Mouse (Mus musculus): ENCODE results near the gene Bbs10. TPM values are rescaled to one million over a fixed set of nuclear protein-coding genes. Genes with fewer than 3 reads are reported as not detected.

Bbs10 gene
- polyA plus RNA-seq, 2 experiments, result 0.98 to 1.4 TPM

GRCm38 (mm10) chr10:111318805-111319500, 20.5 kb downstream of the Bbs10 start:
- Histone ChIP-seq H3K36me3 (replicated peaks; ENCODE audit: control insufficient read depth, insufficient read depth, low read depth) (no peaks in the 10 kb centered on the region), H3K4me3 (ENCODE audit: insufficient read depth in 1 of 2, low read depth in 2 of 2, low read length in 2 of 2) (no peak overlapping the region), H3K27ac (no peak overlapping the region), H3K4me1 (replicated peaks; ENCODE audit: control insufficient read depth in 2 of 2, insufficient read depth in 2 of 2, low read length in 1 of 2) (no peaks in the 10 kb centered on the region), H3K9ac (replicated peaks) (no peak overlapping the region), H3K4me2 (ENCODE audit: low read depth) (no peak overlapping the region), H3K27me3 (ENCODE audit: control insufficient read depth, insufficient read depth, low read length) (no peaks in the 10 kb centered on the region), H3K9me3 (ENCODE audit: control insufficient read depth, low read length) (no peaks in the 10 kb centered on the region)
- no peak for ATAC-seq (ENCODE audit: insufficient read depth)
- no peak for TF ChIP-seq CTCF (IDR thresholded peaks at IDR 0.05; ENCODE audit: low read depth)
- no peak for TF ChIP-seq EP300 (IDR thresholded peaks at IDR 0.05; ENCODE audit: low read depth)
- 66% methylated on average over 9 of the region's 9 CpGs for WGBS (ENCODE audit: insufficient replicate concordance)
- no peak for DNase-seq (ENCODE audit: low read depth in 3 of 3, low spot score in 3 of 3)

GRCm38 (mm10) chr10:111320579-111320978, 22.1 kb downstream of the Bbs10 start:
- H3K9ac ChIP-seq (replicated peaks), result no peak overlapping the region
- H3K4me3 ChIP-seq (ENCODE audit: insufficient read depth in 1 of 2, low read depth in 2 of 2, low read length in 2 of 2), result no peak overlapping the region
- no peak overlapping the region for H3K4me2 ChIP-seq (ENCODE audit: low read depth)
- H3K4me1 ChIP-seq (replicated peaks; ENCODE audit: control insufficient read depth in 2 of 2, insufficient read depth in 2 of 2, low read length in 1 of 2), result no peaks in the 10 kb centered on the region
- no peaks in the 10 kb centered on the region for H3K9me3 ChIP-seq (ENCODE audit: control insufficient read depth, low read length)
- no peak overlapping the region for H3K27ac ChIP-seq
- H3K27me3 ChIP-seq (ENCODE audit: control insufficient read depth, insufficient read depth, low read length), result no peaks in the 10 kb centered on the region
- DNase-seq (ENCODE audit: low read depth in 3 of 3, low spot score in 3 of 3), result no peak
- no peak for ATAC-seq (ENCODE audit: insufficient read depth)
- no peak for TF ChIP-seq CTCF (IDR thresholded peaks at IDR 0.05; ENCODE audit: low read depth)
- no peak for TF ChIP-seq EP300 (IDR thresholded peaks at IDR 0.05; ENCODE audit: low read depth)
- no peaks in the 10 kb centered on the region for H3K36me3 ChIP-seq (replicated peaks; ENCODE audit: control insufficient read depth, insufficient read depth, low read depth)

- no peaks in the 10 kb centered on the region for H3K27me3 ChIP-seq (ENCODE audit: control insufficient read depth, insufficient read depth, low read length)
- WGBS (ENCODE audit: insufficient replicate concordance), result 63% methylated on average over 4 of the region's 4 CpGs
- no peak for DNase-seq (ENCODE audit: low read depth in 3 of 3, low spot score in 3 of 3)
- H3K4me3 ChIP-seq (ENCODE audit: insufficient read depth in 1 of 2, low read depth in 2 of 2, low read length in 2 of 2), result no peak overlapping the region
- H3K9ac ChIP-seq (replicated peaks), result no peak overlapping the region
- H3K9me3 ChIP-seq (ENCODE audit: control insufficient read depth, low read length), result no peaks in the 10 kb centered on the region
- no peaks in the 10 kb centered on the region for H3K36me3 ChIP-seq (replicated peaks; ENCODE audit: control insufficient read depth, insufficient read depth, low read depth)
- H3K4me2 ChIP-seq (ENCODE audit: low read depth), result no peak overlapping the region
- no peak overlapping the region for H3K27ac ChIP-seq
- TF ChIP-seq EP300 (IDR thresholded peaks at IDR 0.05; ENCODE audit: low read depth) (no peak), CTCF (IDR thresholded peaks at IDR 0.05; ENCODE audit: low read depth) (no peak)
- no peak for ATAC-seq (ENCODE audit: insufficient read depth)
- H3K4me1 ChIP-seq (replicated peaks; ENCODE audit: control insufficient read depth in 2 of 2, insufficient read depth in 2 of 2, low read length in 1 of 2), result no peaks in the 10 kb centered on the region
These were observed 29.5 kb downstream of the Bbs10 start for GRCm38 (mm10) chr10:111327957-111328356.

- Histone ChIP-seq H3K27ac (no peak overlapping the region), H3K9ac (replicated peaks) (no peak overlapping the region), H3K9me3 (ENCODE audit: control insufficient read depth, low read length) (no peaks in the 10 kb centered on the region), H3K27me3 (ENCODE audit: control insufficient read depth, insufficient read depth, low read length) (no peaks in the 10 kb centered on the region), H3K4me1 (replicated peaks; ENCODE audit: control insufficient read depth in 2 of 2, insufficient read depth in 2 of 2, low read length in 1 of 2) (no peaks in the 10 kb centered on the region), H3K4me3 (ENCODE audit: insufficient read depth in 1 of 2, low read depth in 2 of 2, low read length in 2 of 2) (no peak overlapping the region), H3K36me3 (replicated peaks; ENCODE audit: control insufficient read depth, insufficient read depth, low read depth) (no peaks in the 10 kb centered on the region), H3K4me2 (ENCODE audit: low read depth) (no peak overlapping the region)
- ATAC-seq (ENCODE audit: insufficient read depth), result no peak
- 56% methylated on average over 5 of the region's 5 CpGs for WGBS (ENCODE audit: insufficient replicate concordance)
- DNase-seq (ENCODE audit: low read depth in 3 of 3, low spot score in 3 of 3), result no peak
- TF ChIP-seq EP300 (IDR thresholded peaks at IDR 0.05; ENCODE audit: low read depth) (no peak), CTCF (IDR thresholded peaks at IDR 0.05; ENCODE audit: low read depth) (no peak)
These were observed 30.8 kb downstream of the Bbs10 start for GRCm38 (mm10) chr10:111329326-111329725.

GRCm38 (mm10) chr10:111334902-111335301, 36.4 kb downstream of the Bbs10 start:
- Histone ChIP-seq H3K4me2 (ENCODE audit: low read depth) (no peak overlapping the region), H3K27me3 (ENCODE audit: control insufficient read depth, insufficient read depth, low read length) (no peaks in the 10 kb centered on the region; the same call in 1 of the 2 replicates), H3K4me3 (ENCODE audit: insufficient read depth in 1 of 2, low read depth in 2 of 2, low read length in 2 of 2) (no peak overlapping the region), H3K27ac (no peak overlapping the region), H3K36me3 (replicated peaks; ENCODE audit: control insufficient read depth, insufficient read depth, low read depth) (no peaks in the 10 kb centered on the region), H3K4me1 (replicated peaks; ENCODE audit: control insufficient read depth in 2 of 2, insufficient read depth in 2 of 2, low read length in 1 of 2) (0 out of 4 replicates have a peak, but pooled peaks cover 0 to 2% of the 10 kb centered on the region in 2 experiments), H3K9ac (replicated peaks) (no peak overlapping the region), H3K9me3 (ENCODE audit: control insufficient read depth, low read length) (no peaks in the 10 kb centered on the region)
- WGBS (ENCODE audit: insufficient replicate concordance), result 83% methylated on average over 2 of the region's 2 CpGs
- TF ChIP-seq CTCF (IDR thresholded peaks at IDR 0.05; ENCODE audit: low read depth) (no peak), EP300 (IDR thresholded peaks at IDR 0.05; ENCODE audit: low read depth) (no peak)
- DNase-seq (ENCODE audit: low read depth in 3 of 3, low spot score in 3 of 3) (no peak), ATAC-seq (ENCODE audit: insufficient read depth) (no peak)
